Mouse (Mus musculus): ENCODE data around the gene Selplg.

- TF ChIP-seq CTCF (IDR thresholded peaks at IDR 0.05) (no peak), EP300 (IDR thresholded peaks at IDR 0.05) (no peak)
Measured at GRCm38 (mm10) chr5:113818572-113818971, 13.9 kb downstream of the Selplg start.
